Mouse (Mus musculus) liver, embryonic 11.5 days (tissue): ENCODE measurements at regions not wholly inside any gene's neighbourhood (a gene's known extent, or its start where the extent isn't known, plus 50 kb on each side); places are given as distances from the start of the nearest gene placed in this dataset.

Experiments
- ATAC-seq: fragments of 200-750 bp; cut with Nextera tagmentation; replicated peaks from 2 replicates; pipeline ENCODE4 v1.8.0; 2017; ENCODE audit warnings: moderate number of reproducible peaks, mild to moderate bottlenecking, moderate TSS enrichment, moderate library complexity; ENCODE audit not compliant: low FRiP score
- DNase-seq: peaks from one replicate; pipeline ENCODE4 v3.0.0-alpha.2; 2017; ENCODE audit warnings: low spot score
- H3K27ac ChIP-seq: fragments of 300-500 bp; sonication (generic); 2 replicates; pipeline ENCODE4 v1.5.1; 2014; ENCODE audit warnings: mild to moderate bottlenecking, low read depth, low read length, control low read depth
- H3K27me3 ChIP-seq: fragments of 300-500 bp; sonication (generic); replicated peaks from 2 replicates; pipeline ENCODE4 v1.6.1; 2014; ENCODE audit warnings: low read length, mixed read lengths; ENCODE audit not compliant: control insufficient read depth, insufficient read depth
- H3K36me3 ChIP-seq: fragments of 300-500 bp; sonication (generic); 2 replicates; pipeline ENCODE4 v1.6.1; 2014; ENCODE audit warnings: mild to moderate bottlenecking, low read length, moderate library complexity, mixed read lengths; ENCODE audit not compliant: control insufficient read depth, insufficient read depth
- H3K4me1 ChIP-seq: fragments of 300-500 bp; sonication (generic); replicated peaks from 2 replicates; pipeline ENCODE4 v1.6.1; 2014; ENCODE audit warnings: low read length, mixed read lengths; ENCODE audit not compliant: control insufficient read depth, insufficient read depth
- H3K4me2 ChIP-seq: fragments of 300-500 bp; sonication (generic); 2 replicates; pipeline ENCODE4 v1.6.1; 2014; ENCODE audit warnings: mild to moderate bottlenecking, control low read depth, moderate library complexity
- H3K4me3 ChIP-seq: fragments of 300-500 bp; sonication (generic); 2 replicates; pipeline ENCODE4 v1.5.1; 2014; ENCODE audit warnings: low read depth, low read length, control low read depth
- H3K9ac ChIP-seq: fragments of 300-500 bp; sonication (generic); 2 replicates; pipeline ENCODE4 v1.6.1; 2014; ENCODE audit warnings: low read depth, low read length, control low read depth
- H3K9me3 ChIP-seq: fragments of 300-500 bp; sonication (generic); 2 replicates; pipeline ENCODE4 v1.6.1; 2016; ENCODE audit warnings: low read length, inconsistent platforms, mixed read lengths; ENCODE audit not compliant: control insufficient read depth
- WGBS: fragments of 180-500 bp; shearing (Covaris S2); extraction: QIAGEN DNeasy Blood & Tissue Kit; methylation state at CpG from one replicate; pipeline ENCODE4 v1.1.7; 2014; 5-methylcytosine and 5-hydroxymethylcytosine counted together

- H3K27ac ChIP-seq = no peak overlapping the region
- H3K9ac ChIP-seq = no peak overlapping the region
- H3K27me3 ChIP-seq = no peaks in the 10 kb centered on the region
- DNase-seq = no peak
- no peak overlapping the region for H3K4me2 ChIP-seq
- no peaks in the 10 kb centered on the region for H3K4me1 ChIP-seq
- no peak overlapping the region for H3K4me3 ChIP-seq
- no peak for ATAC-seq
- H3K9me3 ChIP-seq = no peaks in the 10 kb centered on the region
- no peaks in the 10 kb centered on the region for H3K36me3 ChIP-seq
- 84% methylated on average over 3 of the region's 3 CpGs for WGBS
Observed at GRCm38 (mm10) chr13:69182478-69182877, 183.1 kb upstream of the Adcy2 start.

- H3K27ac ChIP-seq = no peak overlapping the region
- H3K9me3 ChIP-seq = no peaks in the 10 kb centered on the region
Observed at GRCm38 (mm10) chr13:69190661-69191060, 191.3 kb upstream of the Adcy2 start.

GRCm38 (mm10) chr13:69196464-69196871 lies 197.1 kb upstream of the Adcy2 start:
- DNase-seq = no peak
- 15% methylated on average over 4 of the region's 4 CpGs for WGBS

More at GRCm38 (mm10) chr13:69190661-69191060, 191.3 kb upstream of the Adcy2 start:
- no peak overlapping the region for H3K9ac ChIP-seq
- ATAC-seq (no peak), DNase-seq (no peak)
- 62% methylated on average over 3 of the region's 3 CpGs for WGBS
- no peaks in the 10 kb centered on the region for H3K27me3 ChIP-seq
- H3K4me3 ChIP-seq = no peak overlapping the region
- no peak overlapping the region for H3K4me2 ChIP-seq
- no peaks in the 10 kb centered on the region for H3K4me1 ChIP-seq
- H3K36me3 ChIP-seq = no peaks in the 10 kb centered on the region

GRCm38 (mm10) chr13:69207741-69208568 lies 208.6 kb upstream of the Adcy2 start:
- 72% methylated on average over 10 of the region's 10 CpGs for WGBS
- Histone ChIP-seq H3K4me1 (no peaks in the 10 kb centered on the region), H3K36me3 (no peaks in the 10 kb centered on the region), H3K27ac (no peak overlapping the region), H3K9ac (no peak overlapping the region), H3K4me3 (no peak overlapping the region), H3K9me3 (no peaks in the 10 kb centered on the region), H3K27me3 (no peaks in the 10 kb centered on the region), H3K4me2 (no peak overlapping the region)
- ATAC-seq (no peak), DNase-seq (no peak)

More at GRCm38 (mm10) chr13:69196464-69196871, 197.1 kb upstream of the Adcy2 start:
- no peak for ATAC-seq
- Histone ChIP-seq H3K9ac (no peak overlapping the region), H3K27ac (no peak overlapping the region), H3K4me2 (no peak overlapping the region), H3K36me3 (no peaks in the 10 kb centered on the region), H3K27me3 (no peaks in the 10 kb centered on the region), H3K4me1 (no peaks in the 10 kb centered on the region), H3K9me3 (no peaks in the 10 kb centered on the region), H3K4me3 (no peak overlapping the region)

GRCm38 (mm10) chr13:69208569-69208881 lies 209.2 kb upstream of the Adcy2 start:
- ATAC-seq = no peak
- Histone ChIP-seq H3K36me3 (no peaks in the 10 kb centered on the region), H3K27ac (no peak overlapping the region), H3K4me1 (no peaks in the 10 kb centered on the region), H3K4me2 (no peak overlapping the region), H3K9me3 (no peaks in the 10 kb centered on the region), H3K4me3 (no peak overlapping the region), H3K27me3 (no peaks in the 10 kb centered on the region), H3K9ac (no peak overlapping the region)
- WGBS = 76% methylated on average over 4 of the region's 4 CpGs
- DNase-seq = no peak

- Histone ChIP-seq H3K27me3 (no peaks in the 10 kb centered on the region), H3K4me3 (no peak overlapping the region), H3K27ac (no peak overlapping the region), H3K9me3 (no peaks in the 10 kb centered on the region), H3K4me1 (no peaks in the 10 kb centered on the region), H3K4me2 (no peak overlapping the region), H3K9ac (no peak overlapping the region), H3K36me3 (no peaks in the 10 kb centered on the region)
- no peak for DNase-seq
- WGBS = 74% methylated on average over 3 of the region's 3 CpGs
- ATAC-seq = no peak
Observed at GRCm38 (mm10) chr13:69216579-69216978, 217.2 kb upstream of the Adcy2 start.

GRCm38 (mm10) chr13:69220425-69220824 lies 221.1 kb upstream of the Adcy2 start:
- H3K4me1 ChIP-seq = no peaks in the 10 kb centered on the region
- no peak for ATAC-seq
- H3K27ac ChIP-seq = no peak overlapping the region
- no peak overlapping the region for H3K9ac ChIP-seq
- H3K4me3 ChIP-seq = no peak overlapping the region
- H3K9me3 ChIP-seq = no peaks in the 10 kb centered on the region
- WGBS = 60% methylated on average over 1 of the region's 1 CpGs
- no peaks in the 10 kb centered on the region for H3K27me3 ChIP-seq
- no peak for DNase-seq
- H3K36me3 ChIP-seq = no peaks in the 10 kb centered on the region
- no peak overlapping the region for H3K4me2 ChIP-seq

- Histone ChIP-seq H3K4me2 (no peak overlapping the region), H3K27ac (no peak overlapping the region), H3K4me3 (no peak overlapping the region), H3K27me3 (no peaks in the 10 kb centered on the region), H3K36me3 (no peaks in the 10 kb centered on the region), H3K9ac (no peak overlapping the region), H3K4me1 (no peaks in the 10 kb centered on the region), H3K9me3 (no peaks in the 10 kb centered on the region)
- 62% methylated on average over 5 of the region's 5 CpGs for WGBS
- no peak for ATAC-seq
- no peak for DNase-seq
Observed at GRCm38 (mm10) chr13:69226538-69226937, 227.2 kb upstream of the Adcy2 start.

- Histone ChIP-seq H3K4me3 (no peak overlapping the region), H3K4me1 (no peaks in the 10 kb centered on the region), H3K27me3 (no peaks in the 10 kb centered on the region), H3K27ac (no peak overlapping the region), H3K9ac (no peak overlapping the region), H3K4me2 (no peak overlapping the region), H3K9me3 (no peaks in the 10 kb centered on the region), H3K36me3 (no peaks in the 10 kb centered on the region)
- DNase-seq (no peak), ATAC-seq (no peak)
- 69% methylated on average over 10 of the region's 10 CpGs for WGBS
Observed at GRCm38 (mm10) chr13:69230361-69230943, 231.1 kb upstream of the Adcy2 start.
